Mouse (Mus musculus) E14TG2a.4 (cell line): Measurements from ENCODE around the gene Vangl2.

Source experiments
- H3K27me3 ChIP-seq: 2 replicates; pipeline ENCODE4 v1.6.1; 2014; ENCODE audit warnings: low read length, control low read depth; ENCODE audit not compliant: insufficient read depth
- H3K36me3 ChIP-seq: 2 replicates; pipeline ENCODE4 v1.6.1; 2014; ENCODE audit warnings: low read length, control low read depth; ENCODE audit not compliant: insufficient read depth
- H3K4me1 ChIP-seq: replicated peaks from 2 replicates; pipeline ENCODE4 v1.6.1; 2014; ENCODE audit warnings: low read depth, low read length, control low read depth
- H3K4me3 ChIP-seq: replicated peaks from 2 replicates; pipeline ENCODE4 v1.5.1; 2014; ENCODE audit warnings: mild to moderate bottlenecking, low read length
- H3K9me3 ChIP-seq: 2 replicates; pipeline ENCODE4 v1.6.1; 2014; ENCODE audit warnings: low read length, control low read depth
- CTCF ChIP-seq: conservative IDR thresholded peaks from 2 replicates; pipeline ENCODE4 v1.5.1; 2014; ENCODE audit warnings: low read length
- NANOG ChIP-seq: IDR thresholded peaks from 2 replicates; pipeline ENCODE4 v1.6.1; 2014; ENCODE audit warnings: borderline replicate concordance, low read length, mixed read lengths
- POU5F1 ChIP-seq: IDR thresholded peaks from 2 replicates; pipeline ENCODE4 v1.6.1; 2014; ENCODE audit warnings: low read length, borderline replicate concordance

Gene Vangl2

GRCm38 (mm10) chr1:171970854-171971586 is 57.2 kb downstream of the Vangl2 start:
- no peaks in the 10 kb centered on the region for H3K9me3 ChIP-seq
- 0 out of 2 replicates have a peak, but pooled peaks cover 2% of the 10 kb centered on the region for H3K27me3 ChIP-seq
- no peak overlapping the region for H3K4me3 ChIP-seq
- H3K4me1 ChIP-seq = no peaks in the 10 kb centered on the region
- H3K36me3 ChIP-seq = no peaks in the 10 kb centered on the region
- TF ChIP-seq CTCF (no peak), POU5F1 (no peak), NANOG (no peak)

- no peaks in the 10 kb centered on the region for H3K9me3 ChIP-seq
- H3K4me3 ChIP-seq = no peak overlapping the region
- TF ChIP-seq CTCF (no peak), POU5F1 (no peak)
- H3K4me1 ChIP-seq = no peaks in the 10 kb centered on the region
- 0 out of 2 replicates have a peak, but pooled peaks cover 2% of the 10 kb centered on the region for H3K27me3 ChIP-seq
- H3K36me3 ChIP-seq = no peaks in the 10 kb centered on the region
These were observed 59.0 kb downstream of the Vangl2 start for GRCm38 (mm10) chr1:171969221-171969620.

- TF ChIP-seq CTCF (no peak), POU5F1 (no peak), NANOG (no peak)
- Histone ChIP-seq H3K4me1 (peaks cover 3% of the 10 kb centered on the region; the same call in 1 of the 2 replicates), H3K4me3 (no peak overlapping the region), H3K36me3 (no peaks in the 10 kb centered on the region), H3K27me3 (no peaks in the 10 kb centered on the region), H3K9me3 (no peaks in the 10 kb centered on the region)
These were observed 62.0 kb downstream of the Vangl2 start for GRCm38 (mm10) chr1:171966054-171966790.

GRCm38 (mm10) chr1:171963613-171964012 is 64.6 kb downstream of the Vangl2 start:
- no peaks in the 10 kb centered on the region for H3K9me3 ChIP-seq

GRCm38 (mm10) chr1:171961704-171962103 is 66.5 kb downstream of the Vangl2 start:
- TF ChIP-seq POU5F1 (no peak), CTCF (no peak), NANOG (no peak)
- H3K9me3 ChIP-seq = no peaks in the 10 kb centered on the region
- H3K4me1 ChIP-seq = peaks cover 10% of the 10 kb centered on the region; the same call in 1 of the 2 replicates
- H3K36me3 ChIP-seq = no peaks in the 10 kb centered on the region
- H3K4me3 ChIP-seq = no peak overlapping the region
- H3K27me3 ChIP-seq = no peaks in the 10 kb centered on the region

More at GRCm38 (mm10) chr1:171963613-171964012, 64.6 kb downstream of the Vangl2 start:
- TF ChIP-seq POU5F1 (no peak), CTCF (no peak), NANOG (no peak)
- no peaks in the 10 kb centered on the region for H3K36me3 ChIP-seq
- peaks cover 10% of the 10 kb centered on the region; the same call in 1 of the 2 replicates for H3K4me1 ChIP-seq
- no peak overlapping the region for H3K4me3 ChIP-seq
- no peaks in the 10 kb centered on the region for H3K27me3 ChIP-seq

GRCm38 (mm10) chr1:171960726-171961125 is 67.5 kb downstream of the Vangl2 start:
- H3K4me1 ChIP-seq = peaks cover 10% of the 10 kb centered on the region; the same call in 1 of the 2 replicates
- no peak for TF ChIP-seq NANOG
- TF ChIP-seq POU5F1 = no peak
- no peaks in the 10 kb centered on the region for H3K9me3 ChIP-seq
- no peaks in the 10 kb centered on the region for H3K27me3 ChIP-seq
- no peaks in the 10 kb centered on the region for H3K36me3 ChIP-seq
- H3K4me3 ChIP-seq = no peak overlapping the region

GRCm38 (mm10) chr1:171957411-171957810 is 70.8 kb downstream of the Vangl2 start:
- Histone ChIP-seq H3K4me3 (no peak overlapping the region), H3K27me3 (no peaks in the 10 kb centered on the region), H3K9me3 (no peaks in the 10 kb centered on the region), H3K36me3 (no peaks in the 10 kb centered on the region), H3K4me1 (peaks cover 14% of the 10 kb centered on the region; the same call in 1 of the 2 replicates)
- no peak for TF ChIP-seq NANOG
- no peak for TF ChIP-seq CTCF
- TF ChIP-seq POU5F1 = no peak

GRCm38 (mm10) chr1:171955071-171955470 is 73.2 kb downstream of the Vangl2 start:
- Histone ChIP-seq H3K27me3 (no peaks in the 10 kb centered on the region), H3K4me1 (0 out of 2 replicates have a peak, but pooled peaks cover 5% of the 10 kb centered on the region), H3K4me3 (no peak overlapping the region), H3K9me3 (peaks cover 15% of the 10 kb centered on the region), H3K36me3 (no peaks in the 10 kb centered on the region)
- TF ChIP-seq CTCF = no peak
- TF ChIP-seq NANOG = no peak
- TF ChIP-seq POU5F1 = no peak
